Mouse (Mus musculus): ENCODE data around the gene Rabl3. TPM values are rescaled to one million over a fixed set of nuclear protein-coding genes. Genes with fewer than 3 reads are reported as not detected.

Gene Rabl3
- polyA plus RNA-seq, 1 experiment from 2014 or later = 20.4 TPM

DNA sequence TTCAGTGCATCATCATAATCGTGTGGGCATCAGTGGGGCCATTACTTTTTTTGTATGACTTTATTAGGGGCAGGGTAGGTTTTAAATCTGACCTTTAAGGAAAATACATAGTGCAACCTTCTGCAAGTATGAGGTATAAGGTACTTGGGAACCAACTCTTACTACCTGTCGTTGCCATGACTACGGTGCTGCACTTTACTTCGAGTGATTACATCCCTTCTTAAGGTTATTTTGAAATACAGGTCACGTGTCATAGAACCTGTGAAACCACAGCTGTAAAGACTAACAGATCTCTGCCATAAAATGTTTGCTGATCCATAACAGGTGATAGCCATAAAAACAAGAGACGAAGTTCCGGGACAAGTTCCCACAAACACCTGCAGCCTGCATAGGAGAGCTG is 58.8 kb downstream of the Rabl3 start:
- H3K27ac ChIP-seq (ENCODE audit: low read length) = no peak overlapping the region
- H3K4me3 ChIP-seq (ENCODE audit: low read length) = no peak overlapping the region
- H3K9me3 ChIP-seq (replicated peaks; ENCODE audit: control insufficient read depth, low read length) = no peaks in the 10 kb centered on the region
- no peak overlapping the region for H3K4me2 ChIP-seq (ENCODE audit: low read depth, low read length)
- no peaks in the 10 kb centered on the region for H3K27me3 ChIP-seq (ENCODE audit: control insufficient read depth, insufficient read depth, low read length)
- no peak overlapping the region for H3K9ac ChIP-seq (ENCODE audit: low read length)
- H3K4me1 ChIP-seq (ENCODE audit: control insufficient read depth, insufficient read depth, low read length) = no peaks in the 10 kb centered on the region
- no peak for ATAC-seq (replicated peaks; ENCODE audit: extremely low read depth, insufficient read depth, low FRiP score)
- no peaks in the 10 kb centered on the region for H3K36me3 ChIP-seq (ENCODE audit: control insufficient read depth, insufficient read depth)
- WGBS = 86% methylated on average over 7 of the region's 7 CpGs

DNA sequence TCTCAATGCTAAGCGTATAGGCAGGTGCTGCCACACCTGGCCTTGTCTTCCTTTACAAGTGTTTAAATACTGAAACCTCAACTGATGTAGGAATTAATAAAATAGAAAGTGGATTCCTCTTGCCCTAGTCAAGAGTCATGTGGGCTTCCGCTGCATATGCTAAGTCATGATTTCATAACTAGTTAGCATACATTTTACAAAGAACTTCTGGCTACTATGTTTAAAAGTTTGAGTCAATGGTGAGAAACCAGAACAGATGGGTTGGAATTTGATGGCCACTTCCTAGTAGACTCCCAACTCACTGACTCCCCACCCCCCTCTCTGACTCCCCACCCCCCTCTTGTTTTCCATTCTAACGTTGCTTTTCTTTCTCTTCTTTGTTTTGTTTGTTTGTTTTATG is 59.6 kb downstream of the Rabl3 start:
- H3K27ac ChIP-seq (ENCODE audit: low read length) = no peak overlapping the region
- ATAC-seq (replicated peaks; ENCODE audit: extremely low read depth, insufficient read depth, low FRiP score) = no peak
- WGBS = 73% methylated on average over 3 of the region's 3 CpGs

DNA sequence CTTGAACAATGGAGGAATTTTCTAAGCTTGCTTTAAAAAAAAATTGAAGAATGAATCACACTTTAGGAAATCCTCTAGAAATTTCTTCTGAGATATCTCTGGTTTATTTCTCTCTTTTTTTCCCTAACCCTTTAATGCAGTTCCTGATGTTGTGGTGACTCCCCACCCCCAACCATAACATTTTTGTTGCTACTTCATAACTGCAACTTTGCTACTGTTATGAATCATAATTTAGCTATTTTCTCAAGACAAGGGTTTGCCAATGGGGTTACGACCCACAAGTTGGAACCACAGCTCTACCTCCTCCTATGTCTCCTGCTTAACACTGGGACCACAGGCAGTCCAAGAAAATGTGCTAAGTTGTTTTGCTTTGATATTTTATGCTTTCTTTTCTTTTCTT is 63.7 kb downstream of the Rabl3 start:
- no peak overlapping the region for H3K4me3 ChIP-seq (ENCODE audit: low read length)
- no peak overlapping the region for H3K27ac ChIP-seq (ENCODE audit: low read length)
- no peak for ATAC-seq (replicated peaks; ENCODE audit: extremely low read depth, insufficient read depth, low FRiP score)
- H3K4me1 ChIP-seq (ENCODE audit: control insufficient read depth, insufficient read depth, low read length) = no peaks in the 10 kb centered on the region
- H3K9ac ChIP-seq (ENCODE audit: low read length) = no peak overlapping the region
- H3K36me3 ChIP-seq (ENCODE audit: control insufficient read depth, insufficient read depth) = no peaks in the 10 kb centered on the region
- no peaks in the 10 kb centered on the region for H3K27me3 ChIP-seq (ENCODE audit: control insufficient read depth, insufficient read depth, low read length)
- H3K4me2 ChIP-seq (ENCODE audit: low read depth, low read length) = no peak overlapping the region
- H3K9me3 ChIP-seq (replicated peaks; ENCODE audit: control insufficient read depth, low read length) = no peaks in the 10 kb centered on the region
- 83% methylated on average over 1 of the region's 1 CpGs for WGBS

More for the DNA sequence above, 59.6 kb downstream of the Rabl3 start:
- no peaks in the 10 kb centered on the region for H3K9me3 ChIP-seq (replicated peaks; ENCODE audit: control insufficient read depth, low read length)
- no peaks in the 10 kb centered on the region for H3K36me3 ChIP-seq (ENCODE audit: control insufficient read depth, insufficient read depth)
- no peak overlapping the region for H3K9ac ChIP-seq (ENCODE audit: low read length)
- no peaks in the 10 kb centered on the region for H3K27me3 ChIP-seq (ENCODE audit: control insufficient read depth, insufficient read depth, low read length)
- no peak overlapping the region for H3K4me2 ChIP-seq (ENCODE audit: low read depth, low read length)
- H3K4me3 ChIP-seq (ENCODE audit: low read length) = no peak overlapping the region
- no peaks in the 10 kb centered on the region for H3K4me1 ChIP-seq (ENCODE audit: control insufficient read depth, insufficient read depth, low read length)

DNA sequence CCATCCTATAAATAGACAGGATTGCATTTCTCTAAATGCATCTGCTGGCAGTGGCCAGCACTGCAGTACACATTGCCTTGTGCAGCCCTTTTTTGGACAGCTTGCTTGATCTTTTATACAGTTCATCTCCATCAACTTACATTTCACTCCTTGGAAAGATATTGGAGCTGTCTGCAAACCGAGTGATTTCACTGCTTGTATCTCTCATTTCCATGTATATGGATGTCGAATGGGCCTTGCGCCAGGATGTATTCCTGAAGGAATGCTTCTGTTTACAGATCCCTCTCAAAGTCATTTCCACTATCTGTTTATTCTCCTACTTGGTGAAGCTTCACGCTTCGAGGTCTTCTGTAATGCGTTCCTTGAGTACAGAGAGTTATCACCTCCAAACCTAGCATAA is 64.6 kb downstream of the Rabl3 start:
- H3K27ac ChIP-seq (ENCODE audit: low read length) = no peak overlapping the region
- no peak overlapping the region for H3K9ac ChIP-seq (ENCODE audit: low read length)
- no peaks in the 10 kb centered on the region for H3K9me3 ChIP-seq (replicated peaks; ENCODE audit: control insufficient read depth, low read length)
- no peaks in the 10 kb centered on the region for H3K4me1 ChIP-seq (ENCODE audit: control insufficient read depth, insufficient read depth, low read length)
- H3K4me2 ChIP-seq (ENCODE audit: low read depth, low read length) = no peak overlapping the region
- H3K27me3 ChIP-seq (ENCODE audit: control insufficient read depth, insufficient read depth, low read length) = no peaks in the 10 kb centered on the region
- no peaks in the 10 kb centered on the region for H3K36me3 ChIP-seq (ENCODE audit: control insufficient read depth, insufficient read depth)
- 62% methylated on average over 6 of the region's 6 CpGs for WGBS
- no peak overlapping the region for H3K4me3 ChIP-seq (ENCODE audit: low read length)
- ATAC-seq (replicated peaks; ENCODE audit: extremely low read depth, insufficient read depth, low FRiP score) = no peak

DNA sequence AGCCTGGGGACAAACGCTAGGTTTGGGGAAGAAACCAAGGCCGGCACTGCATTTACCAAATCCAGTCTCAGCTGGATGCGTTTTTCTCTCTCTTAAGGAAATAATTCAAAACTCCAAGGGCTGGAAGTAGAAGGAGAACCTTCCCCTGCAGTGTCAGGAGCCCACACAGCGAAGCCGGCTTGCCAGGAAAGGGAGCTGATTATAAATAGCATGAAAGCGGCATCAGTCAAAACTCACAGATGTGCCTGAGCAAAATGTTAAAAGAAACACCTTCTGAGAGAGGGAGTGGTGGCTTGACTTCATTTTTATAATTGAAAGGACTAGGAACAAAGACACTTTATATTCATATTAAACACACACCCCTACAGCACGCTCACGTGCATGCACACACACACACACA is 70.6 kb downstream of the Rabl3 start:
- ATAC-seq (replicated peaks; ENCODE audit: extremely low read depth, insufficient read depth, low FRiP score) = no peak
- H3K36me3 ChIP-seq (ENCODE audit: control insufficient read depth, insufficient read depth) = no peaks in the 10 kb centered on the region
- no peaks in the 10 kb centered on the region for H3K9me3 ChIP-seq (replicated peaks; ENCODE audit: control insufficient read depth, low read length)
- no peak overlapping the region for H3K4me2 ChIP-seq (ENCODE audit: low read depth, low read length)
- H3K4me1 ChIP-seq (ENCODE audit: control insufficient read depth, insufficient read depth, low read length) = no peaks in the 10 kb centered on the region
- 65% methylated on average over 8 of the region's 8 CpGs for WGBS
- no peaks in the 10 kb centered on the region for H3K27me3 ChIP-seq (ENCODE audit: control insufficient read depth, insufficient read depth, low read length)
- no peak overlapping the region for H3K9ac ChIP-seq (ENCODE audit: low read length)
- H3K4me3 ChIP-seq (ENCODE audit: low read length) = no peak overlapping the region
- H3K27ac ChIP-seq (ENCODE audit: low read length) = no peak overlapping the region

DNA sequence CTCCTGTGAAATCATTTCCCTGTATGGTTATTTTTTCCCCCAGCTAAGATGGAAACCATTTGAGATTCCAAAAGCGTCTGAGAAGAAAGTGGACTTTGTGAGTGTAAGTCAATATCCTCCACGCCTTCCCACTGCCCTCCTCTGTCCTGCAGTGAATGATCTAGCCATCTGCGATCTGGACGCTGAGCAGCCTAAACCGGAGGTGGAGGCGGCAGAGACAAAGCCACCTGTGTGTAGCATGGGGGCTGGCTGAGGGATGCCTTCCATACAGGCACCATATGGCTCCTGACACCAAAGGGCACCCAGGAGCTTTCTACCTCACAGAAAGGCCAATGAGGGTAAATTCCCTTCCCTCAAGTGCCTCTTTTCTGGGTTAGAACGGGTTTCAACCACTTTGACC is 71.4 kb downstream of the Rabl3 start:
- no peak overlapping the region for H3K4me3 ChIP-seq (ENCODE audit: low read length)
- no peaks in the 10 kb centered on the region for H3K9me3 ChIP-seq (replicated peaks; ENCODE audit: control insufficient read depth, low read length)
- no peaks in the 10 kb centered on the region for H3K27me3 ChIP-seq (ENCODE audit: control insufficient read depth, insufficient read depth, low read length)
- no peak overlapping the region for H3K27ac ChIP-seq (ENCODE audit: low read length)
- no peak for ATAC-seq (replicated peaks; ENCODE audit: extremely low read depth, insufficient read depth, low FRiP score)
- H3K4me2 ChIP-seq (ENCODE audit: low read depth, low read length) = no peak overlapping the region
- no peaks in the 10 kb centered on the region for H3K36me3 ChIP-seq (ENCODE audit: control insufficient read depth, insufficient read depth)
- no peak overlapping the region for H3K9ac ChIP-seq (ENCODE audit: low read length)
- H3K4me1 ChIP-seq (ENCODE audit: control insufficient read depth, insufficient read depth, low read length) = no peaks in the 10 kb centered on the region
- WGBS = 76% methylated on average over 7 of the region's 7 CpGs

DNA sequence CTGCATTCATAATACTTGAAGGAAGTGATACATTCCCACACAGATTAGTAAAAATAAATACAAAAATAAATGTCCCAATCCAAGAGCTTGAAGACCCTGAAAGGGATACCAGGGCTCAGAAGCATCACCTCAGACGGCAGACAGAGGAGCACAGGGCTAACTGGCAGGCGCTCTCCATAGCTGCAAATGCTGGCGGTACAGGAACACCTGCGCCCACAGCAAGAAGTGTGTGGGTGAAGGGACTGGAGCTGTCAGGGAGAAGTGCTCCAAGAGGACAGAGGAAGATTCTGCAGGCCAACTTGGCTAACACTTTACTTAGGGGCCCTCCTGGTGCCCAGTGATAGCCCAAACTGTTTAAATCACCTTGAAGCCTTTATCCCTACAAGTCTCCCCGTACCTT is 72.3 kb downstream of the Rabl3 start:
- 88% methylated on average over 5 of the region's 5 CpGs for WGBS
- ATAC-seq (replicated peaks; ENCODE audit: extremely low read depth, insufficient read depth, low FRiP score) = no peak
- no peak overlapping the region for H3K9ac ChIP-seq (ENCODE audit: low read length)

DNA sequence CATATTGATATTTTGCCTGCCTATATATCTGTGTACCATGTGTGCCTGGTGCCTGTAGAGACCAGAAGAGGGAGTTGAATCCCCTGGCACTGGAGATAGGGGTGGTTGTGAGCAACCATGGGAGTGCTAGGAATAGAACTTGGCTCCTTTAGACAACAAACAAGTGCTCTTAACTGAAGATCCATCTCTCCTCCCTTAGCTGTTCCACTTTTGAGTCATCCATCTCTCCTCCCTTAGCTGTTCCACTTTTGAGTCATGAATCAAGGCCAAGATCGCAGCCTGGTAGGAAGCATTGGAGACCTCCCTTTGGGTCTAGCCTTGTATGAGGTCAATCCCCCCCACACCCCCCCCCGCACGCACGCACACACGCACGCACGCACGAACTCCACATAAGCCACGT is 74.9 kb downstream of the Rabl3 start:
- Histone ChIP-seq H3K27ac (ENCODE audit: low read length) (no peak overlapping the region), H3K4me2 (ENCODE audit: low read depth, low read length) (no peak overlapping the region), H3K36me3 (ENCODE audit: control insufficient read depth, insufficient read depth) (no peaks in the 10 kb centered on the region), H3K4me3 (ENCODE audit: low read length) (no peak overlapping the region), H3K27me3 (ENCODE audit: control insufficient read depth, insufficient read depth, low read length) (no peaks in the 10 kb centered on the region), H3K4me1 (ENCODE audit: control insufficient read depth, insufficient read depth, low read length) (peaks cover 10% of the 10 kb centered on the region), H3K9me3 (replicated peaks; ENCODE audit: control insufficient read depth, low read length) (no peaks in the 10 kb centered on the region), H3K9ac (ENCODE audit: low read length) (no peak overlapping the region)
- 86% methylated on average over 9 of the region's 9 CpGs for WGBS
- no peak for ATAC-seq (replicated peaks; ENCODE audit: extremely low read depth, insufficient read depth, low FRiP score)

More for the DNA sequence above, 72.3 kb downstream of the Rabl3 start:
- no peaks in the 10 kb centered on the region for H3K9me3 ChIP-seq (replicated peaks; ENCODE audit: control insufficient read depth, low read length)
- H3K4me3 ChIP-seq (ENCODE audit: low read length) = no peak overlapping the region
- H3K27me3 ChIP-seq (ENCODE audit: control insufficient read depth, insufficient read depth, low read length) = no peaks in the 10 kb centered on the region
- H3K27ac ChIP-seq (ENCODE audit: low read length) = no peak overlapping the region
- no peaks in the 10 kb centered on the region for H3K36me3 ChIP-seq (ENCODE audit: control insufficient read depth, insufficient read depth)
- no peak overlapping the region for H3K4me2 ChIP-seq (ENCODE audit: low read depth, low read length)
- H3K4me1 ChIP-seq (ENCODE audit: control insufficient read depth, insufficient read depth, low read length) = no peaks in the 10 kb centered on the region; the same call in 1 of the 2 replicates

DNA sequence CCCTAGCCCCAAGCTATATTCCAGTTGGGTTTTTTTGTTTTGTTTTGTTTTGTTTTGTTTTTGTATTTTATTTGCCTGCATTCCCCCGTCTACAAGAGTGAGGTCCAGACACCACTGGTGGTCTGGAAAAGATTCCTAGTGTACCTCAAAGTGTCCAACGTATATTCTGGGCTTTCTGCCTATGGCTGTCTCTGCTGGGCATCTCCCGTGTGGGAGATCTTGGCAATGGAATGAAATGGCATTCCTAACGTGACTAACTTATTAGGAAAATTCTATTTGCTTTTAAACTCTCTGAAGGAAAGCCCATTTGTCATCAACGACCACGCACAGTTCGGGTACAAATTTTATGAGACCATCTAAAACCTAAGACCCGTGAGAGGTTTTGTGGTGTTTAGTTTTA is 75.7 kb downstream of the Rabl3 start:
- 64% methylated on average over 8 of the region's 8 CpGs for WGBS
- no peak for ATAC-seq (replicated peaks; ENCODE audit: extremely low read depth, insufficient read depth, low FRiP score)
- H3K27me3 ChIP-seq (ENCODE audit: control insufficient read depth, insufficient read depth, low read length) = no peaks in the 10 kb centered on the region
- H3K4me2 ChIP-seq (ENCODE audit: low read depth, low read length) = no peak overlapping the region
- H3K4me1 ChIP-seq (ENCODE audit: control insufficient read depth, insufficient read depth, low read length) = peaks cover 11% of the 10 kb centered on the region
- no peak overlapping the region for H3K4me3 ChIP-seq (ENCODE audit: low read length)
- H3K27ac ChIP-seq (ENCODE audit: low read length) = no peak overlapping the region
- no peaks in the 10 kb centered on the region for H3K9me3 ChIP-seq (replicated peaks; ENCODE audit: control insufficient read depth, low read length)
- H3K9ac ChIP-seq (ENCODE audit: low read length) = no peak overlapping the region
- no peaks in the 10 kb centered on the region for H3K36me3 ChIP-seq (ENCODE audit: control insufficient read depth, insufficient read depth)

DNA sequence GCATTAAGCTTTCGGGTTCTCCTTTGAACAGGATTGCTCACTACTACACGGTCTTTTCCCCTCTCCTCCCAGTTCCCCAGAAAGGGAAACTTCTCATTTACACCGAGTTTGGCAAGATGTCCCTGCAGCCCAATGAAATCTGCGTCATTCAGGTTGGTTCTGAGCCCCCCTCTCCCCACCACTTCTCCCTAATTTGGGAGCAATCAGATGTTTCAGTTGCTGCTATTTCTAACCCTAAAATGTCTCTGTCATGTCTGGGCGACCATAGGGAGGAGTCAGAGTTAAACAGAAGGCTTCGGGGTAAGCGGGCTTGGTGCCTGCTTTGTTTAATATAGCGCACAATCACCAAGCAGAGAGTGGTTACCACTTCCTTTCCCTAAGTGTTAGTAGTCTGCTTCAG is 76.4 kb downstream of the Rabl3 start:
- H3K27ac ChIP-seq (ENCODE audit: low read length) = no peak overlapping the region
- ATAC-seq (replicated peaks; ENCODE audit: extremely low read depth, insufficient read depth, low FRiP score) = no peak
- WGBS = 66% methylated on average over 8 of the region's 8 CpGs
- no peak overlapping the region for H3K4me2 ChIP-seq (ENCODE audit: low read depth, low read length)
- no peak overlapping the region for H3K4me3 ChIP-seq (ENCODE audit: low read length)
- no peaks in the 10 kb centered on the region for H3K27me3 ChIP-seq (ENCODE audit: control insufficient read depth, insufficient read depth, low read length)
- H3K9ac ChIP-seq (ENCODE audit: low read length) = no peak overlapping the region
- peaks cover 14% of the 10 kb centered on the region for H3K4me1 ChIP-seq (ENCODE audit: control insufficient read depth, insufficient read depth, low read length)
- no peaks in the 10 kb centered on the region for H3K9me3 ChIP-seq (replicated peaks; ENCODE audit: control insufficient read depth, low read length)
- no peaks in the 10 kb centered on the region for H3K36me3 ChIP-seq (ENCODE audit: control insufficient read depth, insufficient read depth)
